Mouse (Mus musculus): ENCODE measurements around the gene Isx. TPM values are rescaled to one million over a fixed set of nuclear protein-coding genes. Genes with fewer than 3 reads are reported as not detected.

Gene Isx
- total and polyA plus RNA-seq, 3 experiments = not detected

DNA sequence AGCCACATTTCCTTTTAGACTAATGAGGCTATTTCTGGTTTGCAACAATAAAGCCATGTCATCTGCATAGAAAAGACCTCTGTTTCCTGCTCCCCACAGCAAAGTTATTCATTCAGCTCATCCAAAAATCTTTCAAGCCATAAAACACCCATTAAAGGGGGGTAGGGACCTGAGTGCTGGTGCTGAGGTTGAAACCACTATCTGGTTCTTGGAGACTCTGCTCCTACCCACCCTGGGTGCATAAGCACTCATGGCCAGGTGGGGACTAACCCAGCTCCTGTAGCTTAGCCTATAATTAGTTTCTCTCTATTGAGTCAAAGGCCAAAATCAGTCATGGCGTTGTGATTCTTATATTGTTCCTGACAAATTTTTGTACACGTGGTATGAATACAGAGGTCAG is 10.4 kb upstream of the Isx start:
- dilution Hi-C loops (cut with MboI; ENCODE audit: extremely low pct_ligation_motif_present, extremely low pct_unique_long_range_greater_than_20kb, low sequenced_read_pairs) (no loop called here), in situ Hi-C loops (cut with MboI; ENCODE audit: low pct_ligation_motif_present, low pct_unique_long_range_greater_than_20kb, low sequenced_read_pairs) (no loop called here)
- no peaks in the 10 kb centered on the region for H3K36me3 ChIP-seq (replicated peaks in 1 of 2; ENCODE audit: control insufficient read depth in 1 of 2, insufficient read depth in 1 of 2, low read length in 1 of 2)
- no peaks in the 10 kb centered on the region for H3K79me2 ChIP-seq (replicated peaks; ENCODE audit: control insufficient read depth, extremely low read depth, insufficient read depth, poor library complexity, severe bottlenecking)
- H3K9me3 ChIP-seq (replicated peaks; ENCODE audit: low read length) = no peaks in the 10 kb centered on the region
- DNase-seq (ENCODE audit: extremely low read depth) = no peak
- peaks cover 31% of the 10 kb centered on the region for H3K27me3 ChIP-seq (replicated peaks)
- H3K4me2 ChIP-seq (ENCODE audit: insufficient read depth, low read depth, poor library complexity, severe bottlenecking) = no peak overlapping the region
- H3K4me3 ChIP-seq (replicated peaks in 1 of 3; ENCODE audit: low read depth in 2 of 3, low read length in 2 of 3, poor library complexity in 1 of 3) = no peak overlapping the region
- H3K27ac ChIP-seq (ENCODE audit: insufficient read depth, low read depth) = no peak overlapping the region
- TF ChIP-seq JUN (IDR thresholded peaks at IDR 0.05; ENCODE audit: insufficient read depth, low read depth, low read length) (no peak), RAD21 (IDR thresholded peaks at IDR 0.05; ENCODE audit: low read depth, low read length) (no peak), JUND (conservative IDR thresholded peaks at IDR 0.05; ENCODE audit: low read depth, low read length) (no peak), GABPA (IDR thresholded peaks at IDR 0.05; ENCODE audit: insufficient replicate concordance, low read depth, low read length) (no peak), POLR2A (IDR thresholded peaks at IDR 0.05; ENCODE audit: low read depth, low read length) (no peak), KAT2A (IDR thresholded peaks at IDR 0.05; ENCODE audit: insufficient replicate concordance, low read length) (no peak), CTCF (conservative IDR thresholded peaks at IDR 0.05 in 1 of 2, IDR thresholded peaks at IDR 0.05 in 1 of 2; ENCODE audit: low read depth in 2 of 2, low read length in 2 of 2) (no peak), MAX (IDR thresholded peaks at IDR 0.05; ENCODE audit: low read length) (no peak), MAZ (IDR thresholded peaks at IDR 0.05; ENCODE audit: low read depth, low read length) (no peak), MYC (IDR thresholded peaks at IDR 0.05; ENCODE audit: low read depth, low read length) (no peak), NELFE (IDR thresholded peaks at IDR 0.05; ENCODE audit: low read depth, low read length) (no peak), MAFK (IDR thresholded peaks at IDR 0.05; ENCODE audit: insufficient replicate concordance, low read length) (no peak), TCF12 (IDR thresholded peaks at IDR 0.05; ENCODE audit: low read depth, low read length) (no peak), ZC3H11A (IDR thresholded peaks at IDR 0.05; ENCODE audit: low read depth, low read length) (no peak), RCOR1 (conservative IDR thresholded peaks at IDR 0.05; ENCODE audit: low read depth, low read length) (no peak)
- 0 out of 4 replicates have a peak, but pooled peaks cover 0 to 2% of the 10 kb centered on the region in 2 experiments for H3K4me1 ChIP-seq (ENCODE audit: control insufficient read depth in 1 of 2, insufficient read depth in 2 of 2)
- H3K9ac ChIP-seq (ENCODE audit: insufficient read depth, low read depth) = no peak overlapping the region

- dilution Hi-C loops (cut with MboI; ENCODE audit: extremely low pct_ligation_motif_present, extremely low pct_unique_long_range_greater_than_20kb, low sequenced_read_pairs) = no loop called here
Observed at GRCm38 (mm10) chr8:74870346-74870949, 2.5 kb upstream of the Isx start.

More at GRCm38 (mm10) chr8:74870346-74870949, 2.5 kb upstream of the Isx start:
- no peak for DNase-seq (ENCODE audit: extremely low read depth)
- in situ Hi-C loops (cut with MboI; ENCODE audit: low pct_ligation_motif_present, low pct_unique_long_range_greater_than_20kb, low sequenced_read_pairs) = no loop called here
- Histone ChIP-seq H3K9me3 (replicated peaks; ENCODE audit: low read length) (no peaks in the 10 kb centered on the region), H3K4me1 (ENCODE audit: control insufficient read depth in 1 of 2, insufficient read depth in 2 of 2) (no peaks in the 10 kb centered on the region), H3K79me2 (replicated peaks; ENCODE audit: control insufficient read depth, extremely low read depth, insufficient read depth, poor library complexity, severe bottlenecking) (no peaks in the 10 kb centered on the region), H3K9ac (ENCODE audit: insufficient read depth, low read depth) (no peak overlapping the region), H3K27me3 (replicated peaks) (peaks cover 54% of the 10 kb centered on the region), H3K27ac (ENCODE audit: insufficient read depth, low read depth) (no peak overlapping the region), H3K4me3 (replicated peaks in 1 of 3; ENCODE audit: low read depth in 2 of 3, low read length in 2 of 3, poor library complexity in 1 of 3) (no peak overlapping the region), H3K4me2 (ENCODE audit: insufficient read depth, low read depth, poor library complexity, severe bottlenecking) (no peak overlapping the region), H3K36me3 (replicated peaks in 1 of 2; ENCODE audit: control insufficient read depth in 1 of 2, insufficient read depth in 1 of 2, low read length in 1 of 2) (no peaks in the 10 kb centered on the region)
- TF ChIP-seq USF1 (IDR thresholded peaks at IDR 0.05; ENCODE audit: low read depth, low read length) = no peak
- TF ChIP-seq CHD1 (IDR thresholded peaks at IDR 0.05; ENCODE audit: low read depth, low read length) = no peak
- TF ChIP-seq NRF1 (IDR thresholded peaks at IDR 0.05; ENCODE audit: low read depth, low read length) = no peak
- TF ChIP-seq USF2 (conservative IDR thresholded peaks at IDR 0.05; ENCODE audit: low read depth, low read length) = no peak
- no peak for TF ChIP-seq ETS1 (conservative IDR thresholded peaks at IDR 0.05; ENCODE audit: low read depth, low read length)
- no peak for TF ChIP-seq PAX5 (IDR thresholded peaks at IDR 0.05; ENCODE audit: low read length)
- no peak for TF ChIP-seq HCFC1 (IDR thresholded peaks at IDR 0.05; ENCODE audit: low read depth, low read length)
- TF ChIP-seq SMC3 (IDR thresholded peaks at IDR 0.05; ENCODE audit: low read depth, low read length) = no peak
- no peak for TF ChIP-seq ELF1 (IDR thresholded peaks at IDR 0.05; ENCODE audit: low read depth, low read length)
- no peak for TF ChIP-seq POLR2A (IDR thresholded peaks at IDR 0.05; ENCODE audit: low read depth, low read length)
- no peak for TF ChIP-seq ZNF384 (IDR thresholded peaks at IDR 0.05; ENCODE audit: low read depth, low read length)
- no peak for TF ChIP-seq NELFE (IDR thresholded peaks at IDR 0.05; ENCODE audit: low read depth, low read length)

Measured in CH12.LX (cell line).